In the genomic region with DNA sequence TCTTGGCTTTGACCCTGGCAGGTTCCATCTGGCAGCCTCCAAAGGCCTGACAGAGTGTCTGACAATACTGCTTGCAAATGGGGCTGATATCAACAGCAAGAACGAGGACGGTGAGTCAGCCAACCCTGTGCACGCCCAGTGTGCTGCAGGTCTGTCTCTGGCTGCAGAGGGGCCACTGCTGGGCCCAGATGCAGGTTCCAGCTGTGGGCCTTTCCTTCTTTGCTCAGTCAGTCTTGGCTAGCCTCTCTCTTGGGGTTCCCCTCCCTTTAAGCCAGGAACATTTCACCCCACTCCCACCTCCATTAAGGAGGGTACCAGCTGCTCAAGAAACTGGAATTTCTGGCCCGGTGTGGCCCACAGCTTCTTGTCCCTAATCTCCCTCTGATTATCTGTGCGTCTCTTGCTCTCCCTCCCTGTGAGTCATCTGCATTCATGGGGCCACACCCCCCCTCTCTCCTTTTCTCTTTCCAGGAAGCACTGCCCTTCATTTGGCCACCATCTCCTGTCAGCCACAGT, we compare ENCODE assay signal across 14 mouse cellular contexts. TPM values are rescaled to one million over a fixed set of nuclear protein-coding genes. Genes with fewer than 3 reads are reported as not detected.
DNase-seq lines count a peak whose midpoint lies in the region; ATAC-seq and TF ChIP-seq lines count a peak whose summit lies in the region.
"Had no signal": no experiment of that assay in that cellular context is flagged by ENCODE, and none has a peak within 500 bp of the region (broad histone marks: within the 10 kb centered on the region; RNA-seq: fewer than 3 reads in every experiment).

No protein-coding gene starts in this region.

- peak; percentile 63 for ATAC-seq in liver, embryonic 12.5 days
- peak; percentile 57 for ATAC-seq in G1E (ENCODE audit: extremely low read depth, insufficient number of reproducible peaks, low FRiP score, poor library complexity, severe bottlenecking)
- ATAC-seq in stomach, embryonic 16.5 days (ENCODE audit: insufficient read depth, low FRiP score), result peak; percentile 77
- ATAC-seq: forebrain, embryonic 15.5 days had no signal

- DNase-seq in liver (no peak), G1E (ENCODE audit: low spot score) (no peak)
- peak; percentile 50 for DNase-seq in c-Kit-positive CD71-positive TER-119-negative erythroid progenitor cells, embryonic 14.5 days (ENCODE audit: low read depth)
- DNase-seq in layer of hippocampus, adult 8-10 months (ENCODE audit: low spot score in 2 of 2), result no peak
- DNase-seq in lung, postnatal 14 days, result no peak
- DNase-seq in kidney, adult 8-10 months, result no peak
- DNase-seq: heart, adult 18-20 months; kidney, postnatal 4 days; lung, postnatal 4 days had no signal

- no peaks in the 10 kb centered on the region for H3K36me3 ChIP-seq in liver, embryonic 12.5 days
- H3K36me3 ChIP-seq in G1E (replicated peaks), result no peaks in the 10 kb centered on the region
- H3K36me3 ChIP-seq in stomach, embryonic 16.5 days (ENCODE audit: control insufficient read depth, insufficient read depth, low read length), result no peaks in the 10 kb centered on the region
- H3K36me3 ChIP-seq: forebrain, embryonic 15.5 days; hindbrain, embryonic 12.5 days had no signal

- TF ChIP-seq CTCF in G1E (IDR thresholded peaks at IDR 0.05; ENCODE audit: low read depth, low read length), result no peak

- H3K27me3 ChIP-seq in liver, embryonic 12.5 days (replicated peaks), result peaks cover 55% of the 10 kb centered on the region
- H3K27me3 ChIP-seq in G1E (ENCODE audit: insufficient read depth, low read length), result peaks cover 33% of the 10 kb centered on the region
- H3K27me3 ChIP-seq in stomach, embryonic 16.5 days (ENCODE audit: control insufficient read depth, insufficient read depth, low read length), result no peaks in the 10 kb centered on the region
- H3K27me3 ChIP-seq: forebrain, embryonic 15.5 days had no signal

- H3K4me1 ChIP-seq in liver, embryonic 12.5 days, result peaks cover 20% of the 10 kb centered on the region
- peaks cover 18% of the 10 kb centered on the region for H3K4me1 ChIP-seq in G1E (ENCODE audit: insufficient read depth, low read depth, low read length)
- peaks cover 7% of the 10 kb centered on the region; the same call in 1 of the 2 replicates for H3K4me1 ChIP-seq in stomach, embryonic 16.5 days (ENCODE audit: control insufficient read depth, insufficient read depth, low read length)

- no peak overlapping the region for H3K27ac ChIP-seq in liver, embryonic 12.5 days
- H3K27ac ChIP-seq in stomach, embryonic 16.5 days (ENCODE audit: low read length), result peak overlapping the region; percentile 77
- H3K27ac ChIP-seq: hindbrain, embryonic 12.5 days had no signal

- no peak overlapping the region for H3K9ac ChIP-seq in liver, embryonic 12.5 days
- no peak overlapping the region for H3K9ac ChIP-seq in stomach, embryonic 16.5 days (ENCODE audit: low read length)
- H3K9ac ChIP-seq: forebrain, embryonic 15.5 days; hindbrain, embryonic 12.5 days had no signal

- H3K4me3 ChIP-seq in liver, embryonic 12.5 days, result no peak overlapping the region
- no peak overlapping the region for H3K4me3 ChIP-seq in G1E (ENCODE audit: low read depth, low read length)
- no peak overlapping the region for H3K4me3 ChIP-seq in stomach, embryonic 16.5 days (replicated peaks; ENCODE audit: low read length)
- H3K4me3 ChIP-seq: forebrain, embryonic 15.5 days; hindbrain, embryonic 12.5 days had no signal

- no peaks in the 10 kb centered on the region for H3K9me3 ChIP-seq in liver, embryonic 12.5 days (replicated peaks)
- no peaks in the 10 kb centered on the region for H3K9me3 ChIP-seq in G1E (replicated peaks)
- H3K9me3 ChIP-seq in stomach, embryonic 16.5 days (replicated peaks; ENCODE audit: control insufficient read depth, low read length), result no peaks in the 10 kb centered on the region
- H3K9me3 ChIP-seq: forebrain, embryonic 15.5 days; hindbrain, embryonic 12.5 days had no signal

- no peak overlapping the region for H3K4me2 ChIP-seq in liver, embryonic 12.5 days
- peak overlapping the region; percentile 24; the same call in 1 of the 2 replicates for H3K4me2 ChIP-seq in stomach, embryonic 16.5 days (ENCODE audit: low read depth, low read length)
- H3K4me2 ChIP-seq: forebrain, embryonic 15.5 days; hindbrain, embryonic 12.5 days had no signal

- WGBS in liver, embryonic 12.5 days (ENCODE audit: insufficient replicate concordance), result 9% methylated on average over 5 of the region's 5 CpGs
- WGBS in stomach, embryonic 16.5 days, result 22% methylated on average over 5 of the region's 5 CpGs

RNA-seq across cellular contexts. Expression of gene Ankrd35, which starts 9.3 kb away (rescaled TPM):
- 0.26 and 0.31 TPM in 2 replicates for polyA plus RNA-seq in liver, embryonic 12.5 days (2016; fragmentation: Nextera tagmentation; extraction: Ambion mirVana)
- not detected in 2 replicates for total RNA-seq in G1E (2014; fragmentation: Nextera tagmentation)
- 0.06 TPM in 1 of 2 replicates, not detected in the other for total RNA-seq in G1E (2017)
- polyA plus RNA-seq in G1E (2012), result not detected in 2 replicates
- polyA plus RNA-seq in stomach, embryonic 16.5 days (2015; fragmentation: Nextera tagmentation; extraction: Ambion mirVana), result 8.0 and 10.5 TPM in 2 replicates
- 1 to 10 TPM; 5.9 to 8.7 (median 6.7) TPM for total RNA-seq in layer of hippocampus, adult 8-10 months (2022)

RNA-seq across cellular contexts. Expression of gene Pias3, which starts 17.0 kb away (rescaled TPM):
- 10.1 and 11.0 TPM in 2 replicates for polyA plus RNA-seq in liver, embryonic 12.5 days (2016; fragmentation: Nextera tagmentation; extraction: Ambion mirVana)
- total RNA-seq in G1E (2014; fragmentation: Nextera tagmentation) (12.5 and 15.8 TPM in 2 replicates), G1E (2017) (5.5 and 7.3 TPM in 2 replicates)
- polyA plus RNA-seq in G1E (2012), result 10.6 and 12.1 TPM in 2 replicates
- polyA plus RNA-seq in stomach, embryonic 16.5 days (2015; fragmentation: Nextera tagmentation; extraction: Ambion mirVana), result 54.6 and 60.2 TPM in 2 replicates
- total RNA-seq in layer of hippocampus, adult 8-10 months (2022), result 10 to 100 TPM; 30.3 to 37.7 (median 34.3) TPM

RNA-seq across cellular contexts. Expression of gene Nudt17, which starts 29.1 kb away (rescaled TPM):
- polyA plus RNA-seq in liver, embryonic 12.5 days (2016; fragmentation: Nextera tagmentation; extraction: Ambion mirVana), result 1.4 and 1.5 TPM in 2 replicates
- total RNA-seq in G1E (2014; fragmentation: Nextera tagmentation) (0.68 TPM in 1 of 2 replicates, not detected in the other), G1E (2017) (0.22 and 0.70 TPM in 2 replicates)
- polyA plus RNA-seq in G1E (2012), result 0.66 and 0.83 TPM in 2 replicates
- 7.0 and 9.2 TPM in 2 replicates for polyA plus RNA-seq in stomach, embryonic 16.5 days (2015; fragmentation: Nextera tagmentation; extraction: Ambion mirVana)
- 10 to 100 TPM; 12.6 to 18.6 (median 14.5) TPM for total RNA-seq in layer of hippocampus, adult 8-10 months (2022)

RNA-seq across cellular contexts. Expression of gene Itga10, which starts 33.8 kb away (rescaled TPM):
- 0.25 and 0.30 TPM in 2 replicates for polyA plus RNA-seq in liver, embryonic 12.5 days (2016; fragmentation: Nextera tagmentation; extraction: Ambion mirVana)
- total RNA-seq in G1E (2014; fragmentation: Nextera tagmentation) (2.2 and 8.3 TPM in 2 replicates), G1E (2017) (0.29 and 0.33 TPM in 2 replicates)
- 0.10 and 0.20 TPM in 2 replicates for polyA plus RNA-seq in G1E (2012)
- polyA plus RNA-seq in stomach, embryonic 16.5 days (2015; fragmentation: Nextera tagmentation; extraction: Ambion mirVana), result 0.85 and 1.2 TPM in 2 replicates
- total RNA-seq in layer of hippocampus, adult 8-10 months (2022), result 1 to 10 TPM; 1.5 to 4.0 (median 3.2) TPM

RNA-seq across cellular contexts. Expression of gene Gm42957, which starts 43.9 kb away (rescaled TPM):
- 0.05 TPM in 2 replicates for polyA plus RNA-seq in liver, embryonic 12.5 days (2016; fragmentation: Nextera tagmentation; extraction: Ambion mirVana)
- 0.34 and 1.7 TPM in 2 replicates for total RNA-seq in G1E (2014; fragmentation: Nextera tagmentation)
- 0.11 and 0.17 TPM in 2 replicates for total RNA-seq in G1E (2017)
- polyA plus RNA-seq in G1E (2012), result 0.06 and 0.09 TPM in 2 replicates
- polyA plus RNA-seq in stomach, embryonic 16.5 days (2015; fragmentation: Nextera tagmentation; extraction: Ambion mirVana), result 0.07 and 0.09 TPM in 2 replicates
- total RNA-seq in layer of hippocampus, adult 8-10 months (2022), result 1 to 10 TPM in 1 of 4 experiments, under 1 TPM in 3; 0.36 to 1.1 (median 0.66) TPM
- polyA plus RNA-seq: embryonic facial prominence, embryonic 11.5 days had no signal
